Mouse (Mus musculus): Measurements from ENCODE around the gene Alkbh4. TPM values are rescaled to one million over a fixed set of nuclear protein-coding genes. Genes with fewer than 3 reads are reported as not detected.
A peak's percentile ranks its signal among the peaks of the same experiment; 100 is the strongest.

The Alkbh4 gene
- total and polyA plus RNA-seq, 2 experiments from 2014 or later = 16.1 to 16.4 TPM

GRCm38 (mm10) chr5:136182830-136183229 is 46.9 kb downstream of the Alkbh4 start:
- Histone ChIP-seq H3K4me3 (ENCODE audit: low read depth, low read length) (no peak overlapping the region), H3K9ac (no peak overlapping the region), H3K36me3 (ENCODE audit: insufficient read depth) (peaks cover 62% of the 10 kb centered on the region)

GRCm38 (mm10) chr5:136183766-136184165 is 47.8 kb downstream of the Alkbh4 start:
- Histone ChIP-seq H3K4me3 (ENCODE audit: low read depth, low read length) (no peak overlapping the region), H3K27me3 (ENCODE audit: insufficient read depth, low read length) (no peaks in the 10 kb centered on the region), H3K9me3 (ENCODE audit: low read length) (no peaks in the 10 kb centered on the region), H3K27ac (ENCODE audit: low read depth, low read length) (no peak overlapping the region), H3K4me2 (ENCODE audit: low read depth) (no peak overlapping the region), H3K4me1 (ENCODE audit: insufficient read depth) (no peaks in the 10 kb centered on the region), H3K9ac (no peak overlapping the region), H3K36me3 (ENCODE audit: insufficient read depth) (peaks cover 62% of the 10 kb centered on the region)
- TF ChIP-seq CTCF (IDR thresholded peaks at IDR 0.05; ENCODE audit: low read depth) = peak; percentile 26
- no peak for ATAC-seq
- 89% methylated on average over 7 of the region's 7 CpGs for WGBS
- DNase-seq = no peak

More at GRCm38 (mm10) chr5:136182830-136183229, 46.9 kb downstream of the Alkbh4 start:
- H3K27ac ChIP-seq (ENCODE audit: low read depth, low read length) = no peak overlapping the region
- no peak for TF ChIP-seq CTCF (IDR thresholded peaks at IDR 0.05; ENCODE audit: low read depth)
- no peaks in the 10 kb centered on the region for H3K27me3 ChIP-seq (ENCODE audit: insufficient read depth, low read length)
- no peak overlapping the region for H3K4me2 ChIP-seq (ENCODE audit: low read depth)
- no peak for DNase-seq
- no peaks in the 10 kb centered on the region for H3K9me3 ChIP-seq (ENCODE audit: low read length)
- no peaks in the 10 kb centered on the region for H3K4me1 ChIP-seq (ENCODE audit: insufficient read depth)
- no peak for ATAC-seq
- WGBS = 97% methylated on average over 4 of the region's 4 CpGs

GRCm38 (mm10) chr5:136186723-136187122 is 50.8 kb downstream of the Alkbh4 start:
- DNase-seq = peak; percentile 75
- WGBS = 38% methylated on average over 4 of the region's 4 CpGs
- peak; percentile 78 for ATAC-seq
- peak; percentile 89 for TF ChIP-seq CTCF (IDR thresholded peaks at IDR 0.05; ENCODE audit: low read depth)
- no peaks in the 10 kb centered on the region for H3K4me1 ChIP-seq (ENCODE audit: insufficient read depth)
- H3K27me3 ChIP-seq (ENCODE audit: insufficient read depth, low read length) = no peaks in the 10 kb centered on the region
- no peaks in the 10 kb centered on the region for H3K9me3 ChIP-seq (ENCODE audit: low read length)
- H3K4me2 ChIP-seq (ENCODE audit: low read depth) = no peak overlapping the region
- H3K4me3 ChIP-seq (ENCODE audit: low read depth, low read length) = no peak overlapping the region
- H3K9ac ChIP-seq = no peak overlapping the region
- H3K27ac ChIP-seq (ENCODE audit: low read depth, low read length) = no peak overlapping the region
- peaks cover 59% of the 10 kb centered on the region for H3K36me3 ChIP-seq (ENCODE audit: insufficient read depth)

Small RNAs within 50 kb of the gene (microRNA-seq; reads per million reads assigned to microRNA genes)
- 0.49 to 1.2 reads per million in 2 experiments for gene Mir7035

Other genes starting within 250 kb of the Alkbh4 start
- gene Hspb1, start 248.2 kb upstream of the Alkbh4 start, total RNA-seq (2014; rRNA removed) = 9.8 and 11.5 TPM in 2 replicates
- gene Hspb1, start 248.2 kb upstream of the Alkbh4 start, polyA plus RNA-seq (2015; fragmentation: Nextera tagmentation; extraction: Ambion mirVana) = 9.2 and 11.2 TPM in 2 replicates
- 220 and 286 TPM in 2 replicates for gene Ywhag, start 201.5 kb upstream of the Alkbh4 start, total RNA-seq (2014; rRNA removed)
- 603 and 867 TPM in 2 replicates for gene Ywhag, start 201.5 kb upstream of the Alkbh4 start, polyA plus RNA-seq (2015; fragmentation: Nextera tagmentation; extraction: Ambion mirVana)
- 6.5 and 7.0 TPM in 2 replicates for gene Ssc4d, start 161.6 kb upstream of the Alkbh4 start, total RNA-seq (2014; rRNA removed)
- 2.5 and 4.0 TPM in 2 replicates for gene Ssc4d, start 161.6 kb upstream of the Alkbh4 start, polyA plus RNA-seq (2015; fragmentation: Nextera tagmentation; extraction: Ambion mirVana)
- 0.14 TPM in 1 of 2 replicates, not detected in the other for gene Zp3, start 156.0 kb upstream of the Alkbh4 start, total RNA-seq (2014; rRNA removed)
- gene Zp3, start 156.0 kb upstream of the Alkbh4 start, polyA plus RNA-seq (2015; fragmentation: Nextera tagmentation; extraction: Ambion mirVana) = 0.14 and 0.23 TPM in 2 replicates
- 19.5 and 25.3 TPM in 2 replicates for gene Dtx2, start 141.3 kb upstream of the Alkbh4 start, total RNA-seq (2014; rRNA removed)
- gene Dtx2, start 141.3 kb upstream of the Alkbh4 start, polyA plus RNA-seq (2015; fragmentation: Nextera tagmentation; extraction: Ambion mirVana) = 17.6 and 20.0 TPM in 2 replicates
- gene Upk3b, start 97.7 kb upstream of the Alkbh4 start, total RNA-seq (2014; rRNA removed) = 0.19 TPM in 1 of 2 replicates, not detected in the other
- gene Upk3b, start 97.7 kb upstream of the Alkbh4 start, polyA plus RNA-seq (2015; fragmentation: Nextera tagmentation; extraction: Ambion mirVana) = not detected in 2 replicates
- not detected in 2 replicates for gene Upk3bl, start 81.7 kb upstream of the Alkbh4 start, total RNA-seq (2014; rRNA removed)
- gene Upk3bl, start 81.7 kb upstream of the Alkbh4 start, polyA plus RNA-seq (2015; fragmentation: Nextera tagmentation; extraction: Ambion mirVana) = not detected in 2 replicates
- 8.5 and 11.5 TPM in 2 replicates for gene Rasa4, start 52.2 kb upstream of the Alkbh4 start, total RNA-seq (2014; rRNA removed)
- gene Rasa4, start 52.2 kb upstream of the Alkbh4 start, polyA plus RNA-seq (2015; fragmentation: Nextera tagmentation; extraction: Ambion mirVana) = 5.8 and 9.0 TPM in 2 replicates
- gene Polr2j, start 19.5 kb upstream of the Alkbh4 start, total RNA-seq (2014; rRNA removed) = 85.0 and 123 TPM in 2 replicates
- gene Polr2j, start 19.5 kb upstream of the Alkbh4 start, polyA plus RNA-seq (2015; fragmentation: Nextera tagmentation; extraction: Ambion mirVana) = 237 and 318 TPM in 2 replicates
- gene Lrwd1, start 72 bp upstream of the Alkbh4 start, total RNA-seq (2014; rRNA removed) = 30.0 and 33.3 TPM in 2 replicates
- 18.9 and 19.7 TPM in 2 replicates for gene Lrwd1, start 72 bp upstream of the Alkbh4 start, polyA plus RNA-seq (2015; fragmentation: Nextera tagmentation; extraction: Ambion mirVana)
- gene Orai2, start 34.6 kb downstream of the Alkbh4 start, total RNA-seq (2014; rRNA removed) = 76.9 and 105 TPM in 2 replicates
- gene Orai2, start 34.6 kb downstream of the Alkbh4 start, polyA plus RNA-seq (2015; fragmentation: Nextera tagmentation; extraction: Ambion mirVana) = 52.1 and 64.0 TPM in 2 replicates
- gene Prkrip1, start 62.8 kb downstream of the Alkbh4 start, total RNA-seq (2014; rRNA removed) = 16.1 and 19.8 TPM in 2 replicates
- 61.3 and 71.3 TPM in 2 replicates for gene Prkrip1, start 62.8 kb downstream of the Alkbh4 start, polyA plus RNA-seq (2015; fragmentation: Nextera tagmentation; extraction: Ambion mirVana)
- 38.4 and 43.8 TPM in 2 replicates for gene Sh2b2, start 110.4 kb downstream of the Alkbh4 start, total RNA-seq (2014; rRNA removed)
- gene Sh2b2, start 110.4 kb downstream of the Alkbh4 start, polyA plus RNA-seq (2015; fragmentation: Nextera tagmentation; extraction: Ambion mirVana) = 21.0 and 22.7 TPM in 2 replicates